Mouse (Mus musculus) heart, postnatal 0 days (tissue): ENCODE measurements at regions not wholly inside any gene's neighbourhood (a gene's known extent, or its start where the extent isn't known, plus 50 kb on each side); places are given as distances from the start of the nearest gene placed in this dataset.

Experiments
- CTCF ChIP-seq: IDR thresholded peaks from 2 replicates; pipeline ENCODE4 v1.5.1; 2016; ENCODE audit warnings: antibody characterized with exemption, control low read depth, low read depth
- EP300 ChIP-seq: IDR thresholded peaks from 2 replicates; pipeline ENCODE4 v1.6.1; 2016; ENCODE audit warnings: antibody characterized with exemption, low read depth

GRCm38 (mm10) chr12:69039553-69039952 is 119.4 kb downstream of the Rps29 start:
- no peak for TF ChIP-seq CTCF
- TF ChIP-seq EP300: no peak
